Mouse (Mus musculus) E14TG2a.4 (cell line): ENCODE results near the gene Il9r.

ENCODE experiments used
- CTCF ChIP-seq: conservative IDR thresholded peaks from 2 replicates; pipeline ENCODE4 v1.5.1; 2014; ENCODE audit warnings: low read length
- NANOG ChIP-seq: IDR thresholded peaks from 2 replicates; pipeline ENCODE4 v1.6.1; 2014; ENCODE audit warnings: borderline replicate concordance, low read length, mixed read lengths
- POU5F1 ChIP-seq: IDR thresholded peaks from 2 replicates; pipeline ENCODE4 v1.6.1; 2014; ENCODE audit warnings: low read length, borderline replicate concordance

- TF ChIP-seq CTCF (no peak), NANOG (no peak), POU5F1 (no peak)
Observed at GRCm38 (mm10) chr11:32160341-32160740, 39.7 kb downstream of the Il9r start.
